Mouse (Mus musculus) C2C12 (cell line): ENCODE measurements around the gene Tuba1a. TPM values are rescaled to one million over a fixed set of nuclear protein-coding genes. Genes with fewer than 3 reads are reported as not detected.

Experiments used
- H3K27me3 ChIP-seq: one replicate; pipeline ENCODE4 v1.6.1; 2011; ENCODE audit not compliant: control insufficient read depth, insufficient read depth, insufficient read length
- H3K36me3 ChIP-seq: one replicate; pipeline ENCODE4 v1.6.1; 2011; ENCODE audit not compliant: control insufficient read depth, insufficient read depth
- H3K4me3 ChIP-seq: one replicate; pipeline ENCODE4 v1.5.1; 2011; ENCODE audit warnings: mild to moderate bottlenecking, control low read depth; ENCODE audit not compliant: poor library complexity, insufficient read depth, severe bottlenecking
- H3K79me2 ChIP-seq: one replicate; pipeline ENCODE4 v1.6.1; 2011; ENCODE audit not compliant: control insufficient read depth, insufficient read depth
- H3K79me3 ChIP-seq: one replicate; pipeline ENCODE4 v1.6.1; 2011; ENCODE audit warnings: low read depth, control low read depth
- H3ac ChIP-seq: one replicate; pipeline ENCODE3; 2011; ENCODE audit warnings: low read depth; ENCODE audit not compliant: control insufficient read depth, insufficient read length
- CEBPB ChIP-seq: IDR thresholded peaks from one replicate; pipeline ENCODE4 v1.6.1; 2011; ENCODE audit warnings: low read depth, mild to moderate bottlenecking, control low read depth, moderate library complexity
- CTCF ChIP-seq: IDR thresholded peaks from one replicate; pipeline ENCODE4 v1.5.1; 2011; ENCODE audit not compliant: control insufficient read depth, insufficient read depth, insufficient read length
- FOSL1 ChIP-seq: IDR thresholded peaks from one replicate; pipeline ENCODE4 v1.8.0; 2011; ENCODE audit warnings: mild to moderate bottlenecking, low read length; ENCODE audit not compliant: poor library complexity, insufficient read depth, severe bottlenecking
- MAX ChIP-seq: IDR thresholded peaks from one replicate; pipeline ENCODE4 v1.6.1; 2011; ENCODE audit warnings: mild to moderate bottlenecking, control low read depth
- MYOD1 ChIP-seq: IDR thresholded peaks from one replicate; pipeline ENCODE4 v1.6.1; 2011; ENCODE audit warnings: low read depth; ENCODE audit not compliant: control insufficient read depth, insufficient read length
- MYOG ChIP-seq: IDR thresholded peaks from one replicate; pipeline ENCODE4 v1.6.1; 2011; ENCODE audit not compliant: control insufficient read depth, insufficient read length; ENCODE audit errors: extremely low read depth
- USF1 ChIP-seq: IDR thresholded peaks from one replicate; pipeline ENCODE4 v1.6.1; 2011; ENCODE audit warnings: low read depth, mild to moderate bottlenecking, control low read depth, moderate library complexity
- polyA plus RNA-seq: library from polyadenylated mRNA; unstranded; fragments of >200 nt; fragmentation: generic; extraction: Trizol; gene quantifications from one replicate; pipeline ENCODE4 v1.2.1, GENCODE M21; 2012; ENCODE audit warnings: missing spikeins

Gene Tuba1a
- polyA plus RNA-seq, 1 experiment = 2,758 TPM

GRCm38 (mm10) chr15:98947884-98948283, 5.6 kb downstream of the Tuba1a start:
- Histone ChIP-seq H3K79me2 (peaks cover 21% of the 10 kb centered on the region), H3K36me3 (peaks cover 27% of the 10 kb centered on the region), H3K4me3 (no peak overlapping the region), H3ac (no peak overlapping the region), H3K79me3 (peaks cover 18% of the 10 kb centered on the region), H3K27me3 (no peaks in the 10 kb centered on the region)
- TF ChIP-seq FOSL1 (no peak), CTCF (no peak), USF1 (no peak), MYOD1 (no peak), MAX (no peak), CEBPB (no peak)

DNA sequence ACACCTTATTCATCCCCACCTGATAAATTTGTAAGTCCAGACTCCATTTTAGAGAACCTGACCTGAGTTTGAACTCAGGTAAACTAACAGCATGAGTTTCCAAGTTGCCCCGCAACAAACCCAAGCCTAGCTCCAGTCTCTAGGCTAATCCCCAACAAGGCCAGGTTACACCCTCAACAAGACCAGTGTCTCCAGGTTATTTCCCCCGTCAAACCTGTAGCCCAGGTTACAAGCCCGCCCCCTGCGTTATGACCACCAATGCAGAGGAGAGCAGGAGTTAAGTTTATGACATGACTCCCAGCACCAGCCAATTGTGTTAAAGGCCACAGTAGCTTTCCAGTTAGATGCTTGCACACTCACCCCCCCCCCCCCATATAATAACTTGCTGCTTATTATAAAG, 10.4 kb downstream of the Tuba1a start:
- Histone ChIP-seq H3K4me3 (no peak overlapping the region), H3K79me3 (no peaks in the 10 kb centered on the region), H3K36me3 (no peaks in the 10 kb centered on the region), H3K79me2 (no peaks in the 10 kb centered on the region), H3K27me3 (no peaks in the 10 kb centered on the region), H3ac (no peak overlapping the region)
- no peak for TF ChIP-seq MYOD1
- TF ChIP-seq CTCF = no peak
- no peak for TF ChIP-seq CEBPB
- no peak for TF ChIP-seq MYOG
- no peak for TF ChIP-seq FOSL1
- TF ChIP-seq USF1 = no peak

DNA sequence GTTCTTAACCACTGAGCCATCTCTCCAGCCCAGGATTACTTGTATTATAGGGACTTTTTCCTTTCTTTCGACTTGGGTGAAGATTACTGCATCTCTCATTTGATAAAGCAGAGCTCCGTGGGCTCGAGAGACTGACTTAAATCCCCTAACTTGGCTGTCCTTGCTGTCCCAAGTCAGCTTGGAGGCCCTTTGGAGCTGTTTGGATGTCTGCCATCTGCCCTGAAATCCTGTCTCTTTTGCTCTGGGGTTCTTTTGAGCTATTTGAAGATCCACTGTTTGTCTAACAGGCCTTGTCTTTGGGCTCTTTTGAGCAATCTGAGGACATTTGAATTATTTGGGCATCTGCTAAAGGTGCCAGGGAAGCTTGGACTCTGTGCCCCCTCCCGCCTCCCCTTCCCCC, 11.4 kb downstream of the Tuba1a start:
- H3ac ChIP-seq = no peak overlapping the region
- no peaks in the 10 kb centered on the region for H3K79me3 ChIP-seq
- H3K4me3 ChIP-seq = no peak overlapping the region
- TF ChIP-seq MYOD1 (no peak), MAX (no peak), CTCF (no peak), FOSL1 (no peak), MYOG (no peak), USF1 (no peak), CEBPB (no peak)
- H3K36me3 ChIP-seq = no peaks in the 10 kb centered on the region
- no peaks in the 10 kb centered on the region for H3K79me2 ChIP-seq
- no peaks in the 10 kb centered on the region for H3K27me3 ChIP-seq

- H3K79me3 ChIP-seq = no peaks in the 10 kb centered on the region
- no peak for TF ChIP-seq MYOD1
- no peak for TF ChIP-seq MAX
- TF ChIP-seq MYOG = no peak
- TF ChIP-seq USF1 = no peak
- no peak for TF ChIP-seq CTCF
- no peak for TF ChIP-seq FOSL1
- TF ChIP-seq CEBPB = no peak
- no peak overlapping the region for H3ac ChIP-seq
- no peaks in the 10 kb centered on the region for H3K27me3 ChIP-seq
- no peak overlapping the region for H3K4me3 ChIP-seq
- no peaks in the 10 kb centered on the region for H3K79me2 ChIP-seq
- H3K36me3 ChIP-seq = no peaks in the 10 kb centered on the region
These were observed 12.0 kb downstream of the Tuba1a start for GRCm38 (mm10) chr15:98941539-98941938.

DNA sequence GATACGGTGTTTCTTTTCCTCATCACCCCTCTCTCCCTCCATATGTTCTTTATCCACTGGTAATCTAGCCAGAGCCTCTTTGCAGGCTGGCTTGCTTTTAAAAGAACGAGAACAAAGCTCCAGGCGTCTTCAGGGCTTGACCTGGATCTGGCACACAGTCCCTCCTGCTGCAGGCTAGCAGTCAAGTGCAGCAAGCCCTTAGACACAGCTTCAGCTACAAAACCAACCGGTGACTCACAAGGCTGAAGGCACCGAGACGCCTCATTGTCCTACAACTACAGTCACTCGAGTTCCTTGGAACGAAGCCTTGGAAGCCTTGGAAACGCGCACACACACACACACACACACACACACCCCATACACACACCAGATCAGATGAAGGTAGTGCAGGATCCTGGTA, 12.7 kb downstream of the Tuba1a start:
- TF ChIP-seq CEBPB (no peak), CTCF (no peak), MYOD1 (no peak), MAX (no peak), FOSL1 (no peak), USF1 (no peak), MYOG (no peak)
- H3K27me3 ChIP-seq = no peaks in the 10 kb centered on the region
- H3K79me3 ChIP-seq = no peaks in the 10 kb centered on the region
- no peaks in the 10 kb centered on the region for H3K79me2 ChIP-seq
- H3K4me3 ChIP-seq = no peak overlapping the region
- H3K36me3 ChIP-seq = no peaks in the 10 kb centered on the region
- H3ac ChIP-seq = no peak overlapping the region

- peak within 1 kb of the TSS; percentile 95 for H3ac ChIP-seq
- H3K79me2 ChIP-seq = peaks cover 46% of the 10 kb centered on the region
- peak within 1 kb of the TSS; percentile 92 for H3K4me3 ChIP-seq
- TF ChIP-seq FOSL1 = no peak
- peak; percentile 90 for TF ChIP-seq MAX
- no peak for TF ChIP-seq CTCF
- no peak for TF ChIP-seq MYOG
- peaks cover 19% of the 10 kb centered on the region for H3K36me3 ChIP-seq
- no peaks in the 10 kb centered on the region for H3K27me3 ChIP-seq
- H3K79me3 ChIP-seq = peaks cover 24% of the 10 kb centered on the region
These were observed 19.2 kb downstream of the Tuba1a start, which contains the start of gene Tuba1b for GRCm38 (mm10) chr15:98934217-98934839. Gene Tuba1b, minus strand, starts transcription at chr15:98934565.

DNA sequence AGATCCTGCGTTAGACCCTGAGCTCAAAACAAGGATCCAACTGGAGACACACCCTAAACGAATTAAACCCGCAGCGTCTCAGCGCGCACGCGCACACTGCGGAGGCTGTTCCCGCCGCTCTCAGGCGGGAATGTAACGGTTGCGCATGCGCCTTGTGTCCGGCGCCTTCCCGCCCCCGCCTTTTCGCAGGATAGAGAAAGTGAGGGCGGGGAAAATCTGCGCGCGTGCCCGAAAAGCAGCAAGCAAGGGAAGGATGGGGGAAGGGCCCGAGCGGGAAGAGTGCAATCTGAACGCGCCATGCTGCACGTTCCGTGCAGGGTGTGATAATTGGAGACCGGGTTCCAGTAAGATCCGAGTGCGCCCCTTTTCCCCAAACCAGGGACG, 19.7 kb downstream of the Tuba1a start:
- TF ChIP-seq MAX (peak; percentile 84), CEBPB (no peak)
- Histone ChIP-seq H3K4me3 (peak overlapping the region; percentile 92), H3K79me3 (peaks cover 24% of the 10 kb centered on the region), H3K36me3 (peaks cover 19% of the 10 kb centered on the region), H3K79me2 (peaks cover 46% of the 10 kb centered on the region), H3K27me3 (no peaks in the 10 kb centered on the region), H3ac (peak overlapping the region; percentile 95)
